In genomic region chr16:17558811-17559210, GRCm38 (mm10) we compare ENCODE assay signal across 9 mouse cellular contexts. TPM values are rescaled to one million over a fixed set of nuclear protein-coding genes. Genes with fewer than 3 reads are reported as not detected.
DNase-seq lines count a peak whose midpoint lies in the region; ATAC-seq and TF ChIP-seq lines count a peak whose summit lies in the region.
"Had no signal": no experiment of that assay in that cellular context is flagged by ENCODE, and none has a peak within 500 bp of the region (broad histone marks: within the 10 kb centered on the region; RNA-seq: fewer than 3 reads in every experiment).

No protein-coding gene starts in this region.

- H3K27ac ChIP-seq in forebrain, embryonic 10.5 days: peak overlapping the region; percentile 83
- no peak overlapping the region for H3K27ac ChIP-seq in forebrain, embryonic 15.5 days (replicated peaks)
- H3K27ac ChIP-seq in liver, embryonic 15.5 days (replicated peaks): no peak overlapping the region
- no peak overlapping the region for H3K27ac ChIP-seq in stomach, postnatal 0 days (replicated peaks)

- H3K4me3 ChIP-seq in forebrain, embryonic 10.5 days: peak overlapping the region; percentile 41
- no peak overlapping the region for H3K4me3 ChIP-seq in forebrain, embryonic 15.5 days
- no peak overlapping the region; the same call in 1 of the 2 replicates for H3K4me3 ChIP-seq in liver, embryonic 15.5 days (replicated peaks)
- no peak overlapping the region; the same call in 1 of the 2 replicates for H3K4me3 ChIP-seq in stomach, postnatal 0 days (ENCODE audit: low read depth, low read length)
- H3K4me3 ChIP-seq: myocyte had no signal

- peaks cover 70% of the 10 kb centered on the region for H3K4me1 ChIP-seq in forebrain, embryonic 10.5 days
- H3K4me1 ChIP-seq in forebrain, embryonic 15.5 days: peaks cover 34% of the 10 kb centered on the region
- H3K4me1 ChIP-seq in liver, embryonic 15.5 days (replicated peaks): peaks cover 54% of the 10 kb centered on the region
- peaks cover 6% of the 10 kb centered on the region; the same call in 1 of the 2 replicates for H3K4me1 ChIP-seq in stomach, postnatal 0 days (replicated peaks; ENCODE audit: control insufficient read depth, insufficient read depth)

- H3K4me2 ChIP-seq in forebrain, embryonic 15.5 days (replicated peaks): no peak overlapping the region
- H3K4me2 ChIP-seq in liver, embryonic 15.5 days: peak overlapping the region; percentile 45
- peak overlapping the region; percentile 23; the same call in 1 of the 2 replicates for H3K4me2 ChIP-seq in stomach, postnatal 0 days (replicated peaks; ENCODE audit: low read depth)

- WGBS in forebrain, embryonic 10.5 days: 0% methylated on average over 5 of the region's 5 CpGs
- 1% methylated on average over 5 of the region's 5 CpGs for WGBS in forebrain, embryonic 15.5 days
- under 1% methylated on average over 5 of the region's 5 CpGs for WGBS in liver, embryonic 15.5 days (ENCODE audit: insufficient replicate concordance)
- WGBS in stomach, postnatal 0 days: 4% methylated on average over 5 of the region's 5 CpGs

- peak; percentile 57 for DNase-seq in forebrain, embryonic 10.5 days (ENCODE audit: extremely low spot score, low spot score)
- peak; percentile 27 for DNase-seq in thymus, postnatal 4 days
- DNase-seq in thymus, adult 18-20 months: no peak
- peak; percentile 73 for DNase-seq in stomach, postnatal 0 days (ENCODE audit: low spot score)
- DNase-seq in gastrocnemius, adult 8-10 months (ENCODE audit: low spot score in 2 of 2): no peak

- TF ChIP-seq CTCF in stomach, postnatal 0 days (IDR thresholded peaks at IDR 0.05; ENCODE audit: low read depth): no peak

- no peak overlapping the region for H3K9ac ChIP-seq in forebrain, embryonic 15.5 days (replicated peaks)
- no peak overlapping the region for H3K9ac ChIP-seq in liver, embryonic 15.5 days
- H3K9ac ChIP-seq in stomach, postnatal 0 days (ENCODE audit: low read length): peak overlapping the region; percentile 31; the same call in 1 of the 2 replicates

- peaks cover 44% of the 10 kb centered on the region for H3K27me3 ChIP-seq in forebrain, embryonic 10.5 days (ENCODE audit: poor library complexity, severe bottlenecking)
- H3K27me3 ChIP-seq in forebrain, embryonic 15.5 days: no peaks in the 10 kb centered on the region; the same call in 1 of the 2 replicates
- peaks cover 37% of the 10 kb centered on the region for H3K27me3 ChIP-seq in liver, embryonic 15.5 days
- H3K27me3 ChIP-seq in stomach, postnatal 0 days (ENCODE audit: control insufficient read depth, insufficient read depth, low read length): no peaks in the 10 kb centered on the region

- H3K36me3 ChIP-seq in forebrain, embryonic 10.5 days (replicated peaks): no peaks in the 10 kb centered on the region
- H3K36me3 ChIP-seq in forebrain, embryonic 15.5 days: no peaks in the 10 kb centered on the region
- H3K36me3 ChIP-seq in liver, embryonic 15.5 days (replicated peaks): no peaks in the 10 kb centered on the region
- H3K36me3 ChIP-seq in stomach, postnatal 0 days (ENCODE audit: control insufficient read depth, insufficient read depth, low read length): no peaks in the 10 kb centered on the region

- no peaks in the 10 kb centered on the region for H3K9me3 ChIP-seq in forebrain, embryonic 10.5 days
- H3K9me3 ChIP-seq in forebrain, embryonic 15.5 days: no peaks in the 10 kb centered on the region
- no peaks in the 10 kb centered on the region for H3K9me3 ChIP-seq in liver, embryonic 15.5 days (replicated peaks)
- no peaks in the 10 kb centered on the region for H3K9me3 ChIP-seq in stomach, postnatal 0 days (ENCODE audit: control insufficient read depth, low read length)

- no peak for ATAC-seq in forebrain, embryonic 15.5 days (replicated peaks)
- no peak for ATAC-seq in liver, embryonic 15.5 days (ENCODE audit: insufficient read depth)
- ATAC-seq in stomach, postnatal 0 days (ENCODE audit: low FRiP score, low TSS enrichment): peak; percentile 12; the same call in 1 of the 2 replicates
- no peak for ATAC-seq in activated CD4-positive, CD25-positive, alpha-beta regulatory T cell, adult 4 months

- TF ChIP-seq EP300 in stomach, postnatal 0 days (optimal IDR thresholded peaks at IDR 0.05): no peak

RNA-seq across cellular contexts. Expression of gene Lrrc74b, which starts 2.2 kb away (rescaled TPM):
- polyA plus RNA-seq in forebrain, embryonic 10.5 days (2016; fragmentation: Nextera tagmentation; extraction: Ambion mirVana): 0.26 and 0.51 TPM in 2 replicates
- 0.33 and 0.89 TPM in 2 replicates for polyA plus RNA-seq in forebrain, embryonic 15.5 days (2015; fragmentation: Nextera tagmentation; extraction: Ambion mirVana)
- not detected in 2 replicates for polyA plus RNA-seq in liver, embryonic 15.5 days (2015; fragmentation: Nextera tagmentation; extraction: Ambion mirVana)
- polyA plus RNA-seq in stomach, postnatal 0 days (2015; fragmentation: Nextera tagmentation; extraction: Ambion mirVana): 0.33 TPM in 2 replicates
- not detected for polyA plus RNA-seq in activated CD4-positive, CD25-positive, alpha-beta regulatory T cell, adult 4 months (2017; shearing (Covaris generic))
- total RNA-seq in gastrocnemius, adult 8-10 months (2022): 1 to 10 TPM in 3 of 4 experiments, under 1 TPM in 1; 0.85 to 1.9 (median 1.8) TPM

RNA-seq across cellular contexts. Expression of gene P2rx6, which starts 2.9 kb away (rescaled TPM):
- polyA plus RNA-seq in forebrain, embryonic 10.5 days (2016; fragmentation: Nextera tagmentation; extraction: Ambion mirVana): 0.46 and 0.62 TPM in 2 replicates
- polyA plus RNA-seq in forebrain, embryonic 15.5 days (2015; fragmentation: Nextera tagmentation; extraction: Ambion mirVana): 1.1 and 1.9 TPM in 2 replicates
- 0.09 and 0.14 TPM in 2 replicates for polyA plus RNA-seq in liver, embryonic 15.5 days (2015; fragmentation: Nextera tagmentation; extraction: Ambion mirVana)
- 1.5 and 1.7 TPM in 2 replicates for polyA plus RNA-seq in stomach, postnatal 0 days (2015; fragmentation: Nextera tagmentation; extraction: Ambion mirVana)
- polyA plus RNA-seq in activated CD4-positive, CD25-positive, alpha-beta regulatory T cell, adult 4 months (2017; shearing (Covaris generic)): not detected
- total RNA-seq in gastrocnemius, adult 8-10 months (2022): 10 to 100 TPM in 3 of 4 experiments, 1 to 10 TPM in 1; 9.0 to 12.5 (median 11.3) TPM

RNA-seq across cellular contexts. Expression of gene Slc7a4, which starts 24.2 kb away (rescaled TPM):
- polyA plus RNA-seq in forebrain, embryonic 10.5 days (2016; fragmentation: Nextera tagmentation; extraction: Ambion mirVana): 2.2 and 2.7 TPM in 2 replicates
- 29.3 and 32.0 TPM in 2 replicates for polyA plus RNA-seq in forebrain, embryonic 15.5 days (2015; fragmentation: Nextera tagmentation; extraction: Ambion mirVana)
- polyA plus RNA-seq in liver, embryonic 15.5 days (2015; fragmentation: Nextera tagmentation; extraction: Ambion mirVana): 1.9 and 2.4 TPM in 2 replicates
- 22.8 and 24.4 TPM in 2 replicates for polyA plus RNA-seq in stomach, postnatal 0 days (2015; fragmentation: Nextera tagmentation; extraction: Ambion mirVana)
- under 1 TPM; 0.42 to 0.69 TPM for polyA plus RNA-seq in activated CD4-positive, CD25-positive, alpha-beta regulatory T cell, adult 4 months (2017; shearing (Covaris generic))
- total RNA-seq in gastrocnemius, adult 8-10 months (2022): under 1 TPM in 2 of 4 experiments, not detected in 2; 0.19 to 0.40 TPM

RNA-seq across cellular contexts. Expression of gene Thap7, which starts 27.9 kb away (rescaled TPM):
- 51.7 and 53.4 TPM in 2 replicates for polyA plus RNA-seq in forebrain, embryonic 10.5 days (2016; fragmentation: Nextera tagmentation; extraction: Ambion mirVana)
- 65.8 and 67.7 TPM in 2 replicates for polyA plus RNA-seq in forebrain, embryonic 15.5 days (2015; fragmentation: Nextera tagmentation; extraction: Ambion mirVana)
- 21.4 and 23.7 TPM in 2 replicates for polyA plus RNA-seq in liver, embryonic 15.5 days (2015; fragmentation: Nextera tagmentation; extraction: Ambion mirVana)
- 41.0 and 42.4 TPM in 2 replicates for polyA plus RNA-seq in stomach, postnatal 0 days (2015; fragmentation: Nextera tagmentation; extraction: Ambion mirVana)
- 10 to 100 TPM; 67.5 to 70.8 TPM for polyA plus RNA-seq in activated CD4-positive, CD25-positive, alpha-beta regulatory T cell, adult 4 months (2017; shearing (Covaris generic))
- 10 to 100 TPM; 13.7 to 16.0 (median 15.1) TPM for total RNA-seq in gastrocnemius, adult 8-10 months (2022)

RNA-seq across cellular contexts. Expression of gene Lztr1, which starts 50.3 kb away (rescaled TPM):
- 78.1 and 92.3 TPM in 2 replicates for polyA plus RNA-seq in forebrain, embryonic 10.5 days (2016; fragmentation: Nextera tagmentation; extraction: Ambion mirVana)
- polyA plus RNA-seq in forebrain, embryonic 15.5 days (2015; fragmentation: Nextera tagmentation; extraction: Ambion mirVana): 120 and 133 TPM in 2 replicates
- polyA plus RNA-seq in liver, embryonic 15.5 days (2015; fragmentation: Nextera tagmentation; extraction: Ambion mirVana): 20.7 and 21.0 TPM in 2 replicates
- polyA plus RNA-seq in stomach, postnatal 0 days (2015; fragmentation: Nextera tagmentation; extraction: Ambion mirVana): 27.3 and 34.4 TPM in 2 replicates
- polyA plus RNA-seq in activated CD4-positive, CD25-positive, alpha-beta regulatory T cell, adult 4 months (2017; shearing (Covaris generic)): 10 to 100 TPM; 41.0 to 47.1 TPM
- 10 to 100 TPM; 20.3 to 26.1 (median 23.5) TPM for total RNA-seq in gastrocnemius, adult 8-10 months (2022)

Comparison
In these comparisons a context has a peak if more than half of its experiments do, and no peak if none do; other contexts are left out.
1. DNase-seq: peak in forebrain, embryonic 10.5 days (single experiment), thymus, postnatal 4 days (single experiment) and stomach, postnatal 0 days (single experiment); none in thymus, adult 18-20 months (0 of 2) and gastrocnemius, adult 8-10 months (0 of 2).